Mouse (Mus musculus): ENCODE data around the gene Vmn1r37. TPM values are rescaled to one million over a fixed set of nuclear protein-coding genes. Genes with fewer than 3 reads are reported as not detected.
"Not testable (repeated sequence)": the region's sequence is repeated elsewhere in the genome, so short reads cannot be mapped to it uniquely, and the experiment has no call there.

Gene Vmn1r37
- not detected for total RNA-seq (2022)

DNA sequence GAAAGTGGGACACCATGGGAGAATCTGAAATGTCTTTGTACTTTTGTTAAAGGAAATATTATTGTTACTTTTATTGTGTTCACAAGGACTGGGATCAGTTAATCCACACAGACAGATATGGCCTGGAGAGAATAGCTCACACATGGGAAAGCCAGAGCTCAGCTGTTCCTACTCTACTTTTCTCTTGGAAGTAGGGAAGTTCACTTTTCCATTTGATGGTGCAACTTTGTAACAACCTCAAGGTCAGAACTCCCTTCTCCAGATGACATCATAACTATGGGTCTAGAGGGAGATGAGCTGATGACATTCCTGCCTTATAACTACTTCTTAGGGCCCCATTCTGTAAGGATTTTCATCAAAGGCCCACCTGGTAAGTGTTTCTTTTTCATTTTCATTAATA lies at the start of gene Vmn1r37:
TSS of gene Vmn1r37 (plus strand) at position 301 of the 400 bp plus-strand sequence.
- DNase-seq (ENCODE audit: low spot score in 2 of 2): not testable (repeated sequence)

DNA sequence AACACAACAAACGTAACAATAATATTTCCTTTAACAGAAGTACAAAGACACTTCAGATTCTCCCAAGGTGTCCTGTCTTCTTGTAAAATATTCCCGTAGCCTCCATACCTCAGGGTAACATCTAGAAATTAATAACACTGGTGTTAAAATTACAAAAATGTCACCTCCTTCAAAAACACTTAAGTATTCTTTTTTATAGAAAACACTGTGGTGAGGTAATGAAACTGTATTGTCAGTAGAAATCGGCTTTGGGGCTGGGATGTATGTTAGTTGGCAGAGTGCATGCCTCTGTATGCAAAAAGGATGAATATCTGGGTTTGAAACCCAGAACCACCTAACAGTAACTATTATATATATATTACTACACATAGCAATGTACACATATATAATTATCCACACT lies 43.4 kb upstream of the Vmn1r37 start, which contains the start of gene Vmn1r35:
TSS of gene Vmn1r35 (minus strand) at position 101 of the 400 bp plus-strand sequence.
- no peak for DNase-seq (ENCODE audit: low spot score in 2 of 2)

DNA sequence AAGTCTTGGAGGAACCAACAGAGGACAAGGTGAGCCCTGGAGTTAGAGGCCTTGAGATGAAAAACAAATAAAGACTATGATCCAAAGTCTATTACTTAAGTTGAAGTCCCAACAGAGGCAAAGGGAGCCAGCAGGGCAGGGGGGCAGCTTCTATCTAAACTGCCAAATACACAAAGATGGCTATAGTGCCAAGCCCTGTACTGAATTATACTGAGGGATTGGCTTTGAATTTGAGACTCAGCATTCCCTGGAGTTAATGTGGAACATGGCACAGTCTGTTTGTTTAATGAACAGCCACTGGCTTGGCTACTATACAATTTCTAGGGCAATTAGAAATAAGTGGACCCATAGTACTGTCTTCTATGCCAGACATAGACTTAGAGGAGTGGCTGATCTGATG lies 20.3 kb upstream of the Vmn1r37 start:
- DNase-seq (ENCODE audit: low spot score in 2 of 2): no peak

DNA sequence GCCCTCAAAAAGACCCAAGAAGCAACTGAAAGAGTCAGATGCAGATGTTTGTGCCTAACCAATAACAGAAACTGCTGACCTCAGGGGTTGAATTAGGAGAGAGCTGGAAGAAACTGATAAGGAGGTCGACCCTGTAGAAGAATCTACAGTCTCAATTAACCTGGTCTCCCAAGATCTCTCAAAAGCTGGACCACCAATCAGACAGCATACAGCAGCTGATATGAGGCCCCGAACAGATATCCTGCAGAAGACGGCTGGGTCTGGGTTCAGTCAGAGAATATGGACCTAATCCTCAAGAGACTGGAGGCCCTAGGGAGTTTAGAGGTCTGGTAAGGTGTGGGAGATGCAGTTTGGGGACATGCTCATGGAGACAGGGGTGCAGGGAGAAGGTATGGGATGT lies 15.3 kb upstream of the Vmn1r37 start:
- no peak for DNase-seq (ENCODE audit: low spot score in 2 of 2)

DNA sequence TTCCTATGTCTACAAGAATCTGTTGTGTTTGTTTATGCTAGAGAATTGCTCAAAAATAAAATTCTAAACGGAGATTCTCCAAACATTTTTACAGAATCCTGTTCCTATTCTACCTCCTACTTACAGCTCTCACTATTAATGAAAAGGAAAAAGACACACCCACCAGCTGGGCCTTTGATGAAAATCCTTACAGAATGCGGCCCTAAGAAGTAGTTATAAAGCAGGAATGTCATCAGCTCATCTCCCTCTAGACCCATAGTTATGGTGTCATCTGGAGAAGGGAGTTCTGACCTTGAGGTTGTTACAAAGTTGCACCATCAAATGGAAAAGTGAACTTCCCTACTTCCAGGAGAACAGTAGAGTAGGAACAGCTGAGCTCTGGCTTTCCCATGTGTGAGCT lies 10.1 kb upstream of the Vmn1r37 start, which contains the start of gene Vmn1r36:
TSS of gene Vmn1r36 (minus strand) at position 101 of the 400 bp plus-strand sequence.
- DNase-seq (ENCODE audit: low spot score in 2 of 2): not testable (repeated sequence)

DNA sequence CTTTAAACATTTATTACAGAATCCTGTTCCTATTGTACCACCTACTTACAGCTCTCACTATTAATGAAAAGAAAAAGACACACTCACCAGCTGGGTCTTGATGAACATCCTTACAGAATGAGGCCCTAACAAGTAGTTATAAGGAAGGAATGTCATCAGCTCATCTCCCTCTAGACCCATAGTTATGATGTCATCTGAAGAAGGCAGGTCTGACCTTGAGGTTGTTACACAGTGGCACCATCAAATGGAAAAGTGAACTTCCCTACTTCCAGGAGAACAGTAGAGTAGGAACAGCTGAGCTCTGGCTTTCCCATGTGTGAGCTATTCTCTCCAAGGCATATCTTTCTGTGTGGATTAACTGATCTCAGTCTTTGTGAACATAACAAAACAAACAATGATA lies 53.3 kb downstream of the Vmn1r37 start, which contains the start of gene Vmn1r38:
TSS of gene Vmn1r38 (minus strand) at position 101 of the 400 bp plus-strand sequence.
- DNase-seq (ENCODE audit: low spot score in 2 of 2): not testable (repeated sequence)

Other genes starting within 250 kb of the Vmn1r37 start
- gene Mad2l1, start 194.0 kb upstream of the Vmn1r37 start, total RNA-seq (2022): 10 to 100 TPM in 2 of 4 experiments, 1 to 10 TPM in 2; 8.6 to 10.8 (median 9.5) TPM
- gene Vmn1r32, start 169.3 kb upstream of the Vmn1r37 start, total RNA-seq (2022): not detected
- not detected for gene Vmn1r33, start 111.1 kb upstream of the Vmn1r37 start, total RNA-seq (2022)
- gene Vmn1r34, start 85.5 kb upstream of the Vmn1r37 start, total RNA-seq (2022): not detected
- not detected for gene Vmn1r35, start 43.5 kb upstream of the Vmn1r37 start, total RNA-seq (2022)
- not detected for gene Vmn1r36, start 10.2 kb upstream of the Vmn1r37 start, total RNA-seq (2022)
- not detected for gene Vmn1r38, start 53.2 kb downstream of the Vmn1r37 start, total RNA-seq (2022)
- gene Vmn1r39, start 81.2 kb downstream of the Vmn1r37 start, total RNA-seq (2022): not detected
- gene Gng12, start 167.0 kb downstream of the Vmn1r37 start, total RNA-seq (2022): 10 to 100 TPM; 57.5 to 66.2 (median 59.2) TPM